Mouse (Mus musculus) kidney, adult 2 months (tissue): ENCODE measurements around the gene Smg6.

Source experiments
- CTCF ChIP-seq: fragments of 200-500 bp; conservative IDR thresholded peaks from 2 replicates; pipeline ENCODE4 v1.5.1; 2011; ENCODE audit warnings: low read depth, mild to moderate bottlenecking, control low read depth, low read length, moderate library complexity, mixed read lengths; ENCODE audit not compliant: insufficient read depth, insufficient read length
- POLR2A ChIP-seq: fragments of 200-500 bp; IDR thresholded peaks from one replicate; pipeline ENCODE4 v1.6.1; 2011; ENCODE audit warnings: low read depth, low read length, control low read depth

GRCm38 (mm10) chr11:75163379-75163778 is 237.8 kb downstream of the Smg6 start:
- TF ChIP-seq POLR2A (no peak), CTCF (no peak)
